Mouse (Mus musculus) A20 (cell line): ENCODE measurements around the gene Thoc2.
"Not testable (repeated sequence)": the region's sequence is repeated elsewhere in the genome, so short reads cannot be mapped to it uniquely, and the experiment has no call there.

Experiments
- DNase-seq: peaks from one replicate; pipeline ENCODE4 v3.0.0-alpha.2; 2011; ENCODE audit warnings: low read depth, low spot score

Gene Thoc2

DNA sequence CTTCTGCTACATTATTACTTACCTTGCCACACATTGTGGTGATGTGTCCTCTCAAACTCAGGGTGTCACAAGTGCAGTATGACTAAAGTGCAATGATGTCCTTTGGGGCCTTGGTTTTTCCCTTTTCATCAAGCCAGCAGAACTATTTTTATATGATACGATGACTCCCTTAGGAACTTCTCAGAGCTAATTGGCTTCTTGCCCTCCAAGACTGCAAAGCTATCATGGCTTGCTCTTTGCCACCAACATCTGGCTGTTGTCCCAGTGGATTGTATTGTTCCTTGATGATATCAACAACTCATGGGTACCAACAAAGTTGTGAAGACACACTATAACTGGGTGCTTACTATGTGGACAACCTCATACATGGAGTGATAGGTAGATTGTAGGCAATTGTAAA lies at the start of gene Thoc2:
Gene Thoc2, minus strand, starts transcription at position 101 of the 400 bp plus-strand sequence.
- no peak for DNase-seq

- no peak for DNase-seq
Observed at GRCm38 (mm10) chrX:41970096-41970495, 49.6 kb upstream of the Thoc2 start.

- no peak for DNase-seq
Observed at GRCm38 (mm10) chrX:41969341-41969740, 48.9 kb upstream of the Thoc2 start.

GRCm38 (mm10) chrX:41957161-41957560 lies 36.7 kb upstream of the Thoc2 start:
- peak; percentile 49 for DNase-seq

DNA sequence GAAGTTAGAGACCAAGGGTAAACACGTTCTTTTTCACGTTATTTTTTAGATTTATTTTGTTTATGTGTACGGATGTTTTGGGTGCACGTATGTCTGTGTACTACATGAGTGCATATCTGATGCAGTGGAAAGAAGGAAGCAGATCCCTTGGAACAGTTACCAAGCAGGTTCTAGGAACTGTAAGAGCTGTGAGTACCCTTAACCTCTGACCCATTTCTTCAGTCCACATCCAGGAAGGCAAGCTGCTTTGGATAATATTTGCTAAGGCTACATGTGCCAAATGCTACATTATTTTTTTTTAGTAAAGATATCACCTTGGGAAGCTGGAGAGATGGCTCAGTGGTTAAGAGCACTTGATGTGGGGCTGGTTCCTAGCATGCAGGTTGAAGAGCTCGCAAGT lies 21.4 kb upstream of the Thoc2 start:
- DNase-seq = no peak

- not testable (repeated sequence) for DNase-seq
Observed at GRCm38 (mm10) chrX:41931821-41932220, 11.3 kb upstream of the Thoc2 start.

DNA sequence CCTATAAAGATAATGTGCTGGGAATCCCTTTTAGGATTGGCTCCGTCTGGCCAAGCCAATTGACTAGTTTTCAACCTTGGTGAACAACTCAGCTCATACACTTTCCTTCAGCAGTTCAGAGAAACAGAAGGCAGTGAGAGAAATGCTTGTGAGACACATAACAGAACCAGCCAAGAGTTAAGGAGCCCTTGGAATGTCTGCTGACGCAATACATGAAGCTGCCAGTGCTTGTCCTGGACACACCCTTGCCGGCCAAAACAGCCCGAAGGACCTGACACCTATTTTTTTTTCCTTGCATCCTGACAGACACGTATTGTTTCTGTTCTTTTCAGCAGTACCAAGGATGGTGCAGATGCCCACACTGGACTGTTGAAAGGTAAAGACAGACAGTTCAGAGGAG lies 4.2 kb upstream of the Thoc2 start:
- DNase-seq = no peak

GRCm38 (mm10) chrX:41912061-41912401 lies 8.4 kb downstream of the Thoc2 start:
- no peak for DNase-seq

DNA sequence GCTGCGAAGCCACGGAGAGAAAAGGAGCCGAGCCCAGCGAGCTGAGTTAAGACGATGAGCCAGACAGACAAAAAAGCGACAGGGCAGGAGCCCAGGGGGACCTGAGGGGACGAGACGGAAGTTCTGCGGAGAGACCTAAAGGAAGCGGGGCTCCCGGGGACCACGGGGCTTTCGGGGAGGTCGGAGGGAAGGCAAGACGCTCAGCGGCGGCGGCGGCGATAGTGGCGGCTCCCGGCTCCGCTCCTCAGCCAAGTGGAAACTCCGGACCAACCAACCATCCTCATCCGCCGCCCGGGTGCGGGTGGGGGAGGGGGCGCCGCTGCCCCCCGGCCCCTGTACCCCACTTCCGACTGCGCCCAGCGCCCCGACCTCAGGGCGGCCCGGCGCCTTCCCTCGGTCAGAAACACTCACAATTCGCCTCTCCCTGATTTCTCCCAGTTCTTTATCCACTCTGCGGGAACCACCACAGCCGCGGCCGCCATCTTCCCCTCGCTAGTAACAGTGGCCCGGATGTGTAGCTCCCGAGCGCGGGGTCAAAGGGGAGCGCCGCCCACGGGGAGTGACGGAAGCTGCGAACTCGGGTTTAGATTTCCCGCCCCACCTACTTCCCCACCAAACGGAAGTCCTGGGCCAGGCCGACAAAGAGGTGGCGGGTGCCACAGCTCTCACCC lies 8.9 kb downstream of the Thoc2 start:
- peak; percentile 89 for DNase-seq

- DNase-seq = no peak
Observed at GRCm38 (mm10) chrX:41910981-41911380, 9.5 kb downstream of the Thoc2 start.

- peak; percentile 31 for DNase-seq
Observed at GRCm38 (mm10) chrX:41910471-41910870, 10.0 kb downstream of the Thoc2 start.

DNA sequence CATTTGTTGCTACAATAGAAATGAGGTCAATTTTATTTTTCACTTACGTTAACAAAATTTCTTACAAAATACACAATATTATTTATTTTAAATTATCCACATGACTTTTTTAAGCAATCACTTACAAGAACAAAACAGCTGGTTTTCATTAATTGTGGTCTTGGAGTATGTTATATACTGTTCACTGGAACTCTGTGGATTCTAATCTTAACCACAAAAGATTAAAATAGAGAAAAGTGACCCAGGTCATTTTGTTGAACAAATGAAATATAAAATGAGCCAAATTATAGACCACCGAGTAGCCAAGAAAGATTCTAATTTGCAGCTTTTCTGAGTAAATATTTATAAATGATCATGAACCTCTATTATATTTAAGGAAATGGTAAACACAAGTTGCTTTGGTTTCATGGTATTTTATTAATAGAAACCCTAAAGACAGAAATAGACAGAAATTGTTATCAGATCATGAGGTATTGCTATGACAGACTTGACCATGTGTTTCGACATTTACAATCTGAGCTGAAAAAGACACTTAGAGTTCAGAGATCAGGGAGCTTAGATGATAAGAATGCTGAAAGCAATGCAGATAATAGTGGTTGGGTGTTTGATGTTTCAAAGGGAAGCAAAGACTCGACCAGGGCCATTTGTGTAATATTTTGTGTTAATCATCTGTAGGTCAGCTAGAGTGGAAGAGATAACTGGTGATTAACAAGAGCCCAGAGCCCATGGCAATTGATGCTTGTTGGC lies 35.5 kb downstream of the Thoc2 start:
- no peak for DNase-seq

DNA sequence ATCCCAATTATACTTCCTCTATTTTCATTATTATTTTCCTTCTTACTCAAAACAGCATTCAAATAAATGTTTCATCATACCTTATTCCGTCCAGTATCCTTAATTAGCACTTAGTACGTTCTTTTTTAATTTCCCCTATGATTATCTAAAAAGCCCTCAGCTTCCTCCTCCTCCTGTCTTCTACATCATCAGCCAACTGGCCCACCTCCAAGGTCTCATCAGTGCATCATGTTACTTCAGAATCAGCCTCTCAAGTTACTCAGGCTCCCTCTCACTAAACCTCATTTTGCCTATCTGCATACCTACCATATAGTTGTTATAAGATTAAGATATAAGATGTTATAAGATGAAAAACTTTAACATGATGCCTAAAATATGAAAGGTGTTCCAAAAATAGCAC lies 43.9 kb downstream of the Thoc2 start:
- no peak for DNase-seq

DNA sequence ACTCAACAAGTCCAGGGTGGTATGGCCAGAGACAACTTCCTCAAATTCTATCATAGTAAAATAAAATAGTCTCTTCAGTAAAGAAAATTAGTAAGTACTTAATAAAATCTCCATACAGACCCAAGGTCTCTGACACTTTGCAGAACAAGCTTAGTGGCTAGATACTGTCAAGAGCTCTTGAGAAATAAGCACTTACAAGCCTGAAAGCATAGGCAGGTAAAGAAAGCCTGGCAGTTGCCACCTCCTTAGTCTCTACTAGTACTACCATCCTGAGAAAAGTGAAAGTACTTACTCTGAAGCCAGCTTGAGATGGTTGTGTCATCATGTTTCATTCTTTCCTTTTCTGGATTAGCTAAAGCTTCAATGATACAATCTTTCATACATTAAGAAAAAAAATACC lies 82.7 kb downstream of the Thoc2 start:
- DNase-seq = no peak

GRCm38 (mm10) chrX:41805592-41805991 lies 114.9 kb downstream of the Thoc2 start:
- DNase-seq = peak; percentile 39

GRCm38 (mm10) chrX:41793303-41793702 lies 127.2 kb downstream of the Thoc2 start:
- DNase-seq = no peak
